Mouse (Mus musculus) liver, embryonic 15.5 days (tissue): Measurements from ENCODE around the gene Micall1. TPM values are rescaled to one million over a fixed set of nuclear protein-coding genes. Genes with fewer than 3 reads are reported as not detected.
A peak's percentile ranks its signal among the peaks of the same experiment; 100 is the strongest.

ENCODE experiments used
- ATAC-seq: fragments of 200-750 bp; cut with Nextera tagmentation; 2 replicates; pipeline ENCODE4 v1.8.0; 2017; ENCODE audit warnings: moderate number of reproducible peaks, mild to moderate bottlenecking, moderate library complexity; ENCODE audit not compliant: insufficient read depth
- H3K27ac ChIP-seq: fragments of 300-500 bp; sonication (generic); replicated peaks from 2 replicates; pipeline ENCODE4 v1.5.1; 2015; ENCODE audit warnings: mild to moderate bottlenecking, inconsistent platforms
- H3K27me3 ChIP-seq: fragments of 300-500 bp; sonication (generic); 2 replicates; pipeline ENCODE4 v1.6.1; 2015; ENCODE audit warnings: mild to moderate bottlenecking, inconsistent platforms
- H3K36me3 ChIP-seq: fragments of 300-500 bp; sonication (generic); replicated peaks from 2 replicates; pipeline ENCODE4 v1.6.1; 2015; ENCODE audit warnings: moderate library complexity, mild to moderate bottlenecking, inconsistent platforms
- H3K4me1 ChIP-seq: fragments of 300-500 bp; sonication (generic); replicated peaks from 2 replicates; pipeline ENCODE4 v1.6.1; 2015; ENCODE audit warnings: inconsistent platforms
- H3K4me2 ChIP-seq: fragments of 300-500 bp; sonication (generic); 2 replicates; pipeline ENCODE4 v1.6.1; 2015; ENCODE audit warnings: moderate library complexity, mild to moderate bottlenecking, inconsistent platforms
- H3K4me3 ChIP-seq: fragments of 300-500 bp; sonication (generic); replicated peaks from 2 replicates; pipeline ENCODE4 v1.5.1; 2015; ENCODE audit warnings: mild to moderate bottlenecking, inconsistent platforms
- H3K9ac ChIP-seq: fragments of 300-500 bp; sonication (generic); 2 replicates; pipeline ENCODE4 v1.6.1; 2015; ENCODE audit warnings: moderate library complexity, mild to moderate bottlenecking, inconsistent platforms
- H3K9me3 ChIP-seq: fragments of 300-500 bp; sonication (generic); replicated peaks from 2 replicates; pipeline ENCODE4 v1.6.1; 2016; ENCODE audit warnings: inconsistent platforms
- WGBS: fragments of 180-500 bp; shearing (Covaris S2); methylation state at CpG from one replicate; pipeline ENCODE4 v1.1.7; 2015; ENCODE audit warnings: mixed read lengths; ENCODE audit not compliant: insufficient replicate concordance; 5-methylcytosine and 5-hydroxymethylcytosine counted together
- polyA plus RNA-seq: library from polyadenylated mRNA; unstranded; fragments of >200 nt; fragmentation: Nextera tagmentation; extraction: Ambion mirVana; gene quantifications from 2 replicates; pipeline ENCODE4 v1.2.1, GENCODE M21; 2015

Gene Micall1
- polyA plus RNA-seq, 1 experiment from 2014 or later: 0.86 TPM

DNA sequence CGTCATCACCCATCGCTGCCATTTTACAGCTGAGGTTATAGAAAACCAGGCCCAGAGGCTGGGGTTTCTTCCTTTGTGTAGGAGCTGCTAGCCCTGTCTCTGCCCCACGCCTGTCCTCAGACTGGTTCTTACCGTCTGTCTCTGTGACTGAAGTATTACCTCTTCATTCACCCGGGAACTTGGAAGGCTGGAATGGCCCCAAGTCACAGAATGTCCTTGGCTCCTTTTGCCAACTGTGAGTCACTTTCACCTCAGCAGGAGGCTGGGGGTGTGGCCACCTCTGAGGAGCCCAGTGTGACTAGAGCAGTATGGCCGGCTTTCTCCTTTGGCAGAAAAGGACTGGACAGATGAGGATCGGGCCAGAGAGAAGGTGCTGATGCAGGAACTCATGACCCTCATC lies 22.7 kb downstream of the Micall1 start:
- H3K9ac ChIP-seq: no peak overlapping the region
- no peaks in the 10 kb centered on the region for H3K4me1 ChIP-seq
- H3K27me3 ChIP-seq: no peaks in the 10 kb centered on the region
- 73% methylated on average over 7 of the region's 7 CpGs for WGBS
- no peak overlapping the region for H3K27ac ChIP-seq
- H3K4me2 ChIP-seq: no peak overlapping the region
- no peak for ATAC-seq
- H3K4me3 ChIP-seq: no peak overlapping the region
- H3K9me3 ChIP-seq: no peaks in the 10 kb centered on the region
- peaks cover 21% of the 10 kb centered on the region for H3K36me3 ChIP-seq

- Histone ChIP-seq H3K36me3 (peaks cover 8% of the 10 kb centered on the region), H3K4me3 (no peak overlapping the region), H3K9me3 (no peaks in the 10 kb centered on the region), H3K9ac (no peak overlapping the region), H3K27me3 (peaks cover 6% of the 10 kb centered on the region; the same call in 1 of the 2 replicates), H3K4me1 (no peaks in the 10 kb centered on the region), H3K27ac (no peak overlapping the region), H3K4me2 (no peak overlapping the region)
- 74% methylated on average over 6 of the region's 6 CpGs for WGBS
- ATAC-seq: no peak
These were observed 24.5 kb downstream of the Micall1 start for GRCm38 (mm10) chr15:79133191-79133661.

- 76% methylated on average over 9 of the region's 9 CpGs for WGBS
- H3K4me1 ChIP-seq: no peaks in the 10 kb centered on the region; the same call in 1 of the 2 replicates
- H3K4me2 ChIP-seq: no peak overlapping the region
- no peaks in the 10 kb centered on the region for H3K9me3 ChIP-seq
- H3K9ac ChIP-seq: no peak overlapping the region
- H3K27ac ChIP-seq: no peak overlapping the region
- no peak overlapping the region for H3K4me3 ChIP-seq
- H3K36me3 ChIP-seq: peaks cover 2% of the 10 kb centered on the region; the same call in 1 of the 2 replicates
- no peak for ATAC-seq
- peaks cover 6% of the 10 kb centered on the region; the same call in 1 of the 2 replicates for H3K27me3 ChIP-seq
These were observed 26.0 kb downstream of the Micall1 start for GRCm38 (mm10) chr15:79134496-79135270.

GRCm38 (mm10) chr15:79135332-79135731 lies 26.6 kb downstream of the Micall1 start:
- Histone ChIP-seq H3K4me2 (no peak overlapping the region), H3K27me3 (peaks cover 6% of the 10 kb centered on the region), H3K9ac (no peak overlapping the region), H3K27ac (no peak overlapping the region), H3K4me1 (peaks cover 2% of the 10 kb centered on the region), H3K36me3 (no peaks in the 10 kb centered on the region), H3K9me3 (no peaks in the 10 kb centered on the region), H3K4me3 (no peak overlapping the region)
- ATAC-seq: no peak
- 72% methylated on average over 9 of the region's 9 CpGs for WGBS

DNA sequence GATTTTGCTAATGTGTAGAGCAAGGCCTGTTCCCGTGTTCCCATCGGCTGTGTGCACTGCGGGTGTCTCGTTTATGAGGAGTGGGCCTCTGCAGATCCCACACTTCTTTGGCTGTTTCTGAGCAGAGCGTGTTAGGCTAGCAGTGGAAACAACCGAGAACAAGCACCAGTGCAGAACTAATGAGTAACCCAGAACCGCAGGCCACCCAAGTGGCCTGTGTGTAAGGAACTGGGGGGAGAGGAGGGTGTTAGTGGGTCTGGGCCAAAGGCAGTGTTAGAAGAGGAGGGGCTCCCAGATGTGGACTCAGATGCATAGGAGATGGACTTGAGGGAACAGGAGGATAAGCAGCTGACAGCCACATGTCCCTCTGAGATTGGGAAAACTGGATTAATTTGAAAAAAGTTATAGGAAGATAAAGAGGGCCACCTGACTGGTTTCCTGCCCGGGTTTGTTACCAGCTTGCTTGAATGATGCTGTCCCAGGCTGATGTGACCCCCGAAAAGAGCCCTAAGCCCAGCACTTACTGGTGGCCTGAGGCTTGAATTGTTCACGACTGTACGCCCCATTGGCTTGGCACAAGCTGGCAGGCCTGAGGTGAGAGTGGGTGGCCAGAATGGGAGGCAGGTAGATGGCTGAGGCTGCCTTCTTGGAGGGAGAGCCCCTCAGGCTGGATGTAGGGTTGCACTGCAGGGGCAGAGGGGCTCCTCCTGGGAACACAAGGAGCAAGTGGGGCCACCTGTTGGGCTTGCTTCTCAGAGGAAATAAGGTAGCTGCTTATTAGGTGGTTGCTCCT lies 27.3 kb downstream of the Micall1 start:
- no peak overlapping the region for H3K27ac ChIP-seq
- H3K36me3 ChIP-seq: no peaks in the 10 kb centered on the region
- WGBS: 62% methylated on average over 11 of the region's 11 CpGs
- H3K9ac ChIP-seq: no peak overlapping the region
- no peaks in the 10 kb centered on the region for H3K9me3 ChIP-seq
- no peak overlapping the region for H3K4me2 ChIP-seq
- H3K4me1 ChIP-seq: peaks cover 8% of the 10 kb centered on the region
- no peak overlapping the region for H3K4me3 ChIP-seq
- ATAC-seq: no peak
- peaks cover 6% of the 10 kb centered on the region for H3K27me3 ChIP-seq

- H3K9ac ChIP-seq: no peak overlapping the region
- H3K9me3 ChIP-seq: no peaks in the 10 kb centered on the region
- WGBS: 47% methylated on average over 10 of the region's 10 CpGs
- peaks cover 10% of the 10 kb centered on the region; the same call in 1 of the 2 replicates for H3K36me3 ChIP-seq
- H3K27me3 ChIP-seq: peaks cover 6% of the 10 kb centered on the region
- H3K27ac ChIP-seq: no peak overlapping the region
- no peak overlapping the region for H3K4me3 ChIP-seq
- ATAC-seq: no peak
- H3K4me2 ChIP-seq: no peak overlapping the region
- peaks cover 26% of the 10 kb centered on the region for H3K4me1 ChIP-seq
These were observed 30.9 kb downstream of the Micall1 start for GRCm38 (mm10) chr15:79139640-79140039.

GRCm38 (mm10) chr15:79140866-79141565 lies 32.3 kb downstream of the Micall1 start, which contains the start of the genes Polr2f and 1700088E04Rik:
Gene Polr2f, plus strand, starts transcription at chr15:79141009.
Gene 1700088E04Rik, minus strand, starts transcription at chr15:79141253.
- H3K9ac ChIP-seq: peak within 1 kb of the TSS; percentile 72
- peak within 1 kb of the TSS; percentile 81 for H3K4me3 ChIP-seq
- peaks cover 6% of the 10 kb centered on the region for H3K27me3 ChIP-seq
- peak; percentile 92 for ATAC-seq
- peak within 1 kb of the TSS; percentile 87 for H3K4me2 ChIP-seq
- peak within 1 kb of the TSS; percentile 45; the same call in 1 of the 2 replicates for H3K27ac ChIP-seq
- WGBS: under 1% methylated on average over 57 of the region's 57 CpGs
- H3K4me1 ChIP-seq: peaks cover 26% of the 10 kb centered on the region
- H3K36me3 ChIP-seq: peaks cover 24% of the 10 kb centered on the region
- H3K9me3 ChIP-seq: no peaks in the 10 kb centered on the region

DNA sequence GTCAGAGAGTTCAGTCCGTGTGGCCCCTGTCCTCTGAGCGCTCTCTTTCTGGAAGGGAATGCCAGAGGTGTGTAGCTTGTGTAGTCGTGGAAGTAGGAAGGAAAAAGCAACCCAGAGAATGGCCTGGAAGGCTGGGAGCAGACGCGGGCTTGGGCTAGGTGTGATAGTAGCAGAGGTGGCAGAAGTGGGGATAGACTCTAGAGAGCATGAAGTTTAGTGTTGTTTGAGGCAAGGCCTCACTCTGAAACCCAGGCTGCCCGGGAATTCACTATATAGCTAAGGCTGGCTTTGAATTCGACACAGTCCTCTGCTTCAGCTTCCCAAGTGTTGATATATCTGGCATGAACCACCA lies 32.8 kb downstream of the Micall1 start:
- Histone ChIP-seq H3K4me1 (peaks cover 26% of the 10 kb centered on the region), H3K4me3 (peak overlapping the region; percentile 81), H3K4me2 (peak overlapping the region; percentile 87), H3K27ac (peak overlapping the region; percentile 45; the same call in 1 of the 2 replicates), H3K9me3 (no peaks in the 10 kb centered on the region), H3K27me3 (peaks cover 6% of the 10 kb centered on the region), H3K36me3 (peaks cover 29% of the 10 kb centered on the region), H3K9ac (peak overlapping the region; percentile 72)
- WGBS: 1% methylated on average over 7 of the region's 7 CpGs
- ATAC-seq: peak; percentile 53

DNA sequence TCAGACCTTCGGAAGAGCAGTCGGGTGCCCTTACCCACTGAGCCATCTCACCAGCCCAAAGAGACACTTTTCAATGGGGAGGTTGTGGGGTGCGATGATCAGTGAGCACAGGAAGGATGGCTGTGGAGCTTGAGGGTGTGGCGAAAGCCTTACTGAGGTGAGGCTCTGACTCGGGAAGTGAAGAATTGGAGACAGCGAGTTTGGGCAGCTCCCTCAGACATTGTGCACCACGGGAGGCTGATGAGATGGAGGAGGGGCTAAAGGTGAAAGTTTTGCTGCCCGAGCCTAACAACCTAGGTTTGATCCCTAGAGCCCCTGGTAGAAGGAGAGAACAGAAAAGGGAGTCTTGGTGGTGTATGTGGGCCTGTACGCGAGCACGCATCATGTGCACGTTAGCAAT lies 34.6 kb downstream of the Micall1 start:
- WGBS: 82% methylated on average over 12 of the region's 12 CpGs
- H3K36me3 ChIP-seq: peaks cover 47% of the 10 kb centered on the region
- no peaks in the 10 kb centered on the region; the same call in 1 of the 2 replicates for H3K27me3 ChIP-seq
- ATAC-seq: no peak
- no peak overlapping the region for H3K27ac ChIP-seq
- no peaks in the 10 kb centered on the region for H3K9me3 ChIP-seq
- no peak overlapping the region for H3K9ac ChIP-seq
- no peak overlapping the region for H3K4me2 ChIP-seq
- peaks cover 26% of the 10 kb centered on the region for H3K4me1 ChIP-seq
- H3K4me3 ChIP-seq: no peak overlapping the region

DNA sequence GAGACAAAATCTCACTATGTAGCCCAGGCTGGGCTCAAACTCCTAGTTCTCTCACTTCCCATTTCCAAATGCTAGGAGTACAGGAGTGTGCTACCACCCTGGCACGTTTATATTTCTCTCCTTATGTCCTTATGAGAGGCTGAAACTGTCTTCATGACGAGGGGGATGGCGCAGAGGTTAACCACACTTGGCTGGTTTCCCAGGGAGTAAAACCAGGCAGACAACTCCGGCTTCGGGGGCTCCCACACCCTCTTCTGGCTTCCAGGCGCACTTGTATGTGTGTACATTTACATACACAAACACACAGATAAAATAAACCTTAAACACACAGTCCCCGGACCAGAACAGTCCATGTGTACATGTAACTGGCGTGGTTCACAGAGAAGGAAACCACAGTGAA lies 35.3 kb downstream of the Micall1 start:
- no peak for ATAC-seq

More for the DNA sequence above, 35.3 kb downstream of the Micall1 start:
- H3K27me3 ChIP-seq: no peaks in the 10 kb centered on the region; the same call in 1 of the 2 replicates
- H3K9ac ChIP-seq: no peak overlapping the region
- no peak overlapping the region for H3K4me2 ChIP-seq
- WGBS: 67% methylated on average over 8 of the region's 8 CpGs
- H3K9me3 ChIP-seq: no peaks in the 10 kb centered on the region
- no peak overlapping the region for H3K4me3 ChIP-seq
- peaks cover 26% of the 10 kb centered on the region for H3K4me1 ChIP-seq
- no peak overlapping the region for H3K27ac ChIP-seq
- peaks cover 54% of the 10 kb centered on the region for H3K36me3 ChIP-seq
